Mouse (Mus musculus) olfactory bulb, adult 2 months (tissue): Measurements from ENCODE around the gene Tspan1.

Experiments used
- CTCF ChIP-seq: fragments of 200-500 bp; IDR thresholded peaks from 2 replicates; pipeline ENCODE4 v1.5.1; 2012; ENCODE audit warnings: low read depth, mild to moderate bottlenecking, low read length, moderate library complexity; ENCODE audit not compliant: insufficient read depth
- POLR2A ChIP-seq: fragments of 200-500 bp; IDR thresholded peaks from 2 replicates; pipeline ENCODE4 v1.6.1; 2012; ENCODE audit warnings: mild to moderate bottlenecking, low read depth, low read length, moderate library complexity; ENCODE audit not compliant: insufficient read depth

DNA sequence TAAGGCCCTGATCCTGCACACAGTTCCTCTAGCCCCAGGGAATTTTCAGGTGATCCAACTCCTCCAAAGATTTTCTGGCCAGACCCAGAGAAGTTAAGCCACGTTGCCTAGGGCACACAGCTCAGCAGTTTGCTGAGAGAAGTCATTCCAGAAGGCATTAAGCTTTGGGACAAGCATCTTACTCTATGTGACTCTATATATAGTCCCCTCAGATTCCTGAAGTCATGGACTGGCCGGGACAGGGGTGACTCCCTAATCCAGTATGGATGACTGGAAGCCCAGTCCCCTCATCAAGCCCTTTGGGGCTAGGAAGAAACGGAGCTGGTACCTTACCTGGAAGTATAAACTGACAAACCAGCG, 16.6 kb downstream of the Tspan1 start:
- TF ChIP-seq CTCF (no peak), POLR2A (no peak)
